Mouse (Mus musculus): Measurements from ENCODE around the gene Rapgef1. TPM values are rescaled to one million over a fixed set of nuclear protein-coding genes. Genes with fewer than 3 reads are reported as not detected.

Gene Rapgef1
- total and polyA plus RNA-seq, 3 experiments, result 24.3 to 43.3 (median 42.0) TPM

- TF ChIP-seq GATA2 (IDR thresholded peaks at IDR 0.05; ENCODE audit: borderline replicate concordance, low read depth, low read length), result no peak
- no peak for TF ChIP-seq CTCF (IDR thresholded peaks at IDR 0.05; ENCODE audit: low read depth, low read length)
- TF ChIP-seq TAL1 (conservative IDR thresholded peaks at IDR 0.05; ENCODE audit: low read depth, low read length), result no peak
- no peak for TF ChIP-seq POLR2AphosphoS5 (IDR thresholded peaks at IDR 0.05; ENCODE audit: insufficient replicate concordance, low read depth, low read length)
- Histone ChIP-seq H3K9me3 (replicated peaks) (no peaks in the 10 kb centered on the region), H3K27me3 (ENCODE audit: insufficient read depth, low read length) (peaks cover 16% of the 10 kb centered on the region), H3K4me1 (ENCODE audit: insufficient read depth, low read depth, low read length) (no peaks in the 10 kb centered on the region), H3K36me3 (replicated peaks) (no peaks in the 10 kb centered on the region), H3K4me3 (ENCODE audit: low read depth, low read length) (no peak overlapping the region)
- DNase-seq (ENCODE audit: low spot score) (no peak), ATAC-seq (ENCODE audit: extremely low read depth, insufficient number of reproducible peaks, low FRiP score, poor library complexity, severe bottlenecking) (no peak)
Measured at GRCm38 (mm10) chr2:29586017-29586702, 33.4 kb upstream of the Rapgef1 start.

DNA sequence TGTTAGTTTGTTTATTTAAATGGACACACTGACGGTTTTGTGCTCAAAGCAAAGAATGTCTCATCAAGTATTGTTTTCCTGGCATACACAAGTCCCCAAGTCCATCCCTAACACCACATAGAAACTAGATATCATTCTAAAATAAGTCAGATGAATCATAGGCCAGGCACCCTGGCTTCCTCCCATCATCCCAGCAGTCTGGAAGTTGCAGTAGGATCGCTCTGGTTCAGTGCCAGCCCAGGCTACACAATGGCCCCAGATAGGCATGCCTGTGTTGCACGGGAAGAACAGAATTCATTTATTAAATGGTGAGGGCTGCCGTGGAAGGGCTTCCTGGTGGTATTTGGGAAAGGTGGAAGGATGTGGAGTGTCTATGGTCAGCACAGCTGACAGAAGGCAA is 31.5 kb upstream of the Rapgef1 start:
- Histone ChIP-seq H3K4me3 (ENCODE audit: low read depth, low read length) (no peak overlapping the region), H3K36me3 (replicated peaks) (no peaks in the 10 kb centered on the region), H3K27me3 (ENCODE audit: insufficient read depth, low read length) (peaks cover 17% of the 10 kb centered on the region), H3K9me3 (replicated peaks) (no peaks in the 10 kb centered on the region), H3K4me1 (ENCODE audit: insufficient read depth, low read depth, low read length) (no peaks in the 10 kb centered on the region)
- no peak for DNase-seq (ENCODE audit: low spot score)
- TF ChIP-seq CTCF (IDR thresholded peaks at IDR 0.05; ENCODE audit: low read depth, low read length) (no peak), POLR2AphosphoS5 (IDR thresholded peaks at IDR 0.05; ENCODE audit: insufficient replicate concordance, low read depth, low read length) (no peak), GATA2 (IDR thresholded peaks at IDR 0.05; ENCODE audit: borderline replicate concordance, low read depth, low read length) (no peak), TAL1 (conservative IDR thresholded peaks at IDR 0.05; ENCODE audit: low read depth, low read length) (no peak), GATA1 (IDR thresholded peaks at IDR 0.05; ENCODE audit: borderline replicate concordance, low read length) (no peak)
- ATAC-seq (ENCODE audit: extremely low read depth, insufficient number of reproducible peaks, low FRiP score, poor library complexity, severe bottlenecking), result no peak

DNA sequence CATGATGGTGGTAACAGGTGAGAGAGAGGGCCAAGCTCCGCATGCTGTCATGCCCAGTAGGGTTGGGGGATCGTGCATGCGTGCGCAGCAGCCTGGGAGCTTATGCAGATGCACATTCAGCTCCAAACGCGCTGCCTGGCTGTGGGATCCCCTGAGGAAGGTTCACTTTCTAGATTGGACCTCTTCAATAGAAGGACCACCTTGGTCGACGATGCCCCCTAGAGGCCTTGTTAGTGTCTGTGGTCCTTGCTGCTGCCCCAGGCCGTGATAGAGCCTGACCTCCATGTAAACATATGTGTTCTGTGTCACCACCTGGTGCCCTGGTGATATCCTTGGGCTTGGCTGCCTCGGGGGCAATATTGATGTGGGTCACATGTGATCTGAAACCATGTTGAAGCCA is 30.3 kb upstream of the Rapgef1 start:
- no peak for ATAC-seq (ENCODE audit: extremely low read depth, insufficient number of reproducible peaks, low FRiP score, poor library complexity, severe bottlenecking)

DNA sequence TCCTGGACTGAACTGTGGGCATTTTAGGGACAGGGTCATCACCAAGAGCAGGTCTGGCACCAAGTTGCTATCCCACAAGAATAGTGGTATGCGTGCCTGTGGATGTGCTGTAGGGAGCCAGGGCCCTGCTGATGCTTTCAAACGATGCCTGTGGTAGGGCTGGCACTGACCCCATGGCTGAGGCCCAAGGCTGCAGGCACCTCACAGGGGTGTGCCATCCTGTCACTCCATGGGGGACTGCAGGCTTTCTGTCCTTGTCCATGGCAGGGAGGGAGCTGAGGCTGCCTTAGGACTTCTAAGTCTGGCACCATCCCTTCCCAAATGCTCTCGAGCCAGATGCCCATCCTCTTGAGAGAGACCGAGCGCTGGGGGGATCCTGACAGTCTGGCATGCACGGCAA is 27.9 kb upstream of the Rapgef1 start:
- no peak overlapping the region for H3K4me3 ChIP-seq (ENCODE audit: low read depth, low read length)
- peaks cover 18% of the 10 kb centered on the region for H3K27me3 ChIP-seq (ENCODE audit: insufficient read depth, low read length)
- H3K9me3 ChIP-seq (replicated peaks), result no peaks in the 10 kb centered on the region
- ATAC-seq (ENCODE audit: extremely low read depth, insufficient number of reproducible peaks, low FRiP score, poor library complexity, severe bottlenecking), result no peak
- TF ChIP-seq POLR2AphosphoS5 (IDR thresholded peaks at IDR 0.05; ENCODE audit: insufficient replicate concordance, low read depth, low read length), result no peak
- TF ChIP-seq CTCF (IDR thresholded peaks at IDR 0.05; ENCODE audit: low read depth, low read length), result no peak
- TF ChIP-seq GATA1 (IDR thresholded peaks at IDR 0.05; ENCODE audit: borderline replicate concordance, low read length), result no peak
- TF ChIP-seq GATA2 (IDR thresholded peaks at IDR 0.05; ENCODE audit: borderline replicate concordance, low read depth, low read length), result no peak
- no peak for TF ChIP-seq TAL1 (conservative IDR thresholded peaks at IDR 0.05; ENCODE audit: low read depth, low read length)
- no peaks in the 10 kb centered on the region for H3K4me1 ChIP-seq (ENCODE audit: insufficient read depth, low read depth, low read length)
- DNase-seq (ENCODE audit: low spot score), result no peak
- no peaks in the 10 kb centered on the region for H3K36me3 ChIP-seq (replicated peaks)

More for the DNA sequence above, 30.3 kb upstream of the Rapgef1 start:
- TF ChIP-seq GATA1 (IDR thresholded peaks at IDR 0.05; ENCODE audit: borderline replicate concordance, low read length) (no peak), POLR2AphosphoS5 (IDR thresholded peaks at IDR 0.05; ENCODE audit: insufficient replicate concordance, low read depth, low read length) (no peak), GATA2 (IDR thresholded peaks at IDR 0.05; ENCODE audit: borderline replicate concordance, low read depth, low read length) (no peak), TAL1 (conservative IDR thresholded peaks at IDR 0.05; ENCODE audit: low read depth, low read length) (no peak), CTCF (IDR thresholded peaks at IDR 0.05; ENCODE audit: low read depth, low read length) (no peak)
- Histone ChIP-seq H3K9me3 (replicated peaks) (no peaks in the 10 kb centered on the region), H3K27me3 (ENCODE audit: insufficient read depth, low read length) (peaks cover 19% of the 10 kb centered on the region), H3K4me1 (ENCODE audit: insufficient read depth, low read depth, low read length) (no peaks in the 10 kb centered on the region), H3K4me3 (ENCODE audit: low read depth, low read length) (no peak overlapping the region), H3K36me3 (replicated peaks) (no peaks in the 10 kb centered on the region)
- no peak for DNase-seq (ENCODE audit: low spot score)

DNA sequence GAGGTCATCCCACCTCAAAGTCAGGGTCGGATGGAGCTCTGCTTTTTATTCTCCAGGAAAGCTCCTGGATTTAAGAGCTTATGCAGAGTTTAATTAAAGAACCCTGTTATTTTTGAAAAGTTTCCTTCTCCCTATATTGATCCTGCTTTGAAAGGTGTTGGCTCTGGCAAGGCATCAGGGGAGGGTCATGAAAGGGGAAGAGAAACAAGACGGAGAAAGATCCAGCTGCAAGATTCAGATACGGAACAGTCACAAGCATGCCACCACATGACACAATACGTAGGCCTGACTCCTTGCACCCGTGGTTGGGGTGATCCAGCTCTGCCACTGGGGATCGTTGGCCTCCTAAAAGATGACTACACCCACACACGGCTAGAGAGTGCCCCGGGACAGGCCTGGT is 27.0 kb upstream of the Rapgef1 start:
- H3K4me1 ChIP-seq (ENCODE audit: insufficient read depth, low read depth, low read length), result no peaks in the 10 kb centered on the region
- H3K36me3 ChIP-seq (replicated peaks), result no peaks in the 10 kb centered on the region
- ATAC-seq (ENCODE audit: extremely low read depth, insufficient number of reproducible peaks, low FRiP score, poor library complexity, severe bottlenecking) (no peak), DNase-seq (ENCODE audit: low spot score) (no peak)
- peaks cover 14% of the 10 kb centered on the region for H3K27me3 ChIP-seq (ENCODE audit: insufficient read depth, low read length)
- no peak for TF ChIP-seq GATA2 (IDR thresholded peaks at IDR 0.05; ENCODE audit: borderline replicate concordance, low read depth, low read length)
- TF ChIP-seq GATA1 (IDR thresholded peaks at IDR 0.05; ENCODE audit: borderline replicate concordance, low read length), result no peak
- TF ChIP-seq POLR2AphosphoS5 (IDR thresholded peaks at IDR 0.05; ENCODE audit: insufficient replicate concordance, low read depth, low read length), result no peak
- no peaks in the 10 kb centered on the region for H3K9me3 ChIP-seq (replicated peaks)
- no peak overlapping the region for H3K4me3 ChIP-seq (ENCODE audit: low read depth, low read length)

DNA sequence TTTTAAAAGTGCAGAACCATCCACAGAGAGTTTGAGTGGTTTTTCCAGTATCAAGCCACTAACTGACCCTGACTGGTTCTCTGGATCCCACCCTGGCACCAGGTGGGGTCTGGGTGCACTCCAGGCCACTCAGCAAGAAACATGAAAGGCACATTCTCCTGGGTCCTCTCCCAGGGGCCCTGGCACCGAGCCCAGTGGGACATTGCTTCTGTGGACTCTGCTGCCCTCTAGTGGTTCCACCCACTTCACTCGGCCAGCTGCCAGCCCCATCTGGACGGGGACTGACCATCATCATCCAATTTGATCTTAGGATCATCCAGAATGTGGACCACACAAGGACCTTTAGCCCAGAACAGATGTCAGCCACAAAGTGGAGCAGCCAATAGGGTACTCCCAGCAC is 15.6 kb upstream of the Rapgef1 start:
- Histone ChIP-seq H3K4me3 (ENCODE audit: low read depth, low read length) (no peak overlapping the region), H3K9me3 (replicated peaks) (no peaks in the 10 kb centered on the region), H3K27me3 (ENCODE audit: insufficient read depth, low read length) (peaks cover 46% of the 10 kb centered on the region), H3K4me1 (ENCODE audit: insufficient read depth, low read depth, low read length) (no peaks in the 10 kb centered on the region), H3K36me3 (replicated peaks) (no peaks in the 10 kb centered on the region)
- ATAC-seq (ENCODE audit: extremely low read depth, insufficient number of reproducible peaks, low FRiP score, poor library complexity, severe bottlenecking), result no peak
- no peak for TF ChIP-seq GATA1 (IDR thresholded peaks at IDR 0.05; ENCODE audit: borderline replicate concordance, low read length)
- TF ChIP-seq GATA2 (IDR thresholded peaks at IDR 0.05; ENCODE audit: borderline replicate concordance, low read depth, low read length), result no peak
- peak; percentile 79 for TF ChIP-seq CTCF (IDR thresholded peaks at IDR 0.05; ENCODE audit: low read depth, low read length)
- DNase-seq (ENCODE audit: low spot score), result peak; percentile 53

Measured in G1E (cell line).